Mouse (Mus musculus): ENCODE results near the gene Map2k7. TPM values are rescaled to one million over a fixed set of nuclear protein-coding genes. Genes with fewer than 3 reads are reported as not detected.

The Map2k7 gene
- polyA plus RNA-seq, 1 experiment from 2014 or later = 9.5 TPM

DNA sequence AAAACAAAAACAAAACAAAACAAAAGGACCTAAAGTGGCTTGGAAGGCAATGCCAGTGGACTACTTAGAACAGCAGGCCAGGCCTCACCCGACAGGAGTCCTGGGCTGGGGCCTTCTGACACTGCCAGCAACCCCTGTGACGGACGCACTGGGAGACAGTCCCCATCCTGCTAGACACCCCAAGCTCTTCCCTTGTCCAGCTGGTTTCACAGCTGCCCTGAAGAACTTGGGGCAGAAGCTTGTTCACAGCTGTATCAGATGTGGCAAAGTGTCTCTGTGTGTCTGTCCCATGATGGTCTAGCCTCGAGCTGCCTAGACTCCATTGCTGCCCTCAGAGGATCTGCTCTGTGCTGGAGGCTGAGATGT, 21.2 kb downstream of the Map2k7 start:
- Histone ChIP-seq H3K27me3 (ENCODE audit: control insufficient read depth, insufficient read depth, low read depth, low read length) (no peaks in the 10 kb centered on the region), H3K27ac (ENCODE audit: low read length) (no peak overlapping the region), H3K36me3 (ENCODE audit: control insufficient read depth, insufficient read depth) (peaks cover 5% of the 10 kb centered on the region), H3K9ac (ENCODE audit: low read depth, low read length) (no peak overlapping the region), H3K4me2 (ENCODE audit: low read depth, low read length) (peak overlapping the region; percentile 100), H3K4me1 (ENCODE audit: control insufficient read depth, low read depth, low read length) (peaks cover 15% of the 10 kb centered on the region), H3K4me3 (ENCODE audit: low read depth, low read length) (no peak overlapping the region), H3K9me3 (replicated peaks; ENCODE audit: control insufficient read depth, low read length) (no peaks in the 10 kb centered on the region)
- 88% methylated on average over 4 of the region's 4 CpGs for WGBS (ENCODE audit: insufficient replicate concordance)
- no peak for ATAC-seq (ENCODE audit: low read depth)

DNA sequence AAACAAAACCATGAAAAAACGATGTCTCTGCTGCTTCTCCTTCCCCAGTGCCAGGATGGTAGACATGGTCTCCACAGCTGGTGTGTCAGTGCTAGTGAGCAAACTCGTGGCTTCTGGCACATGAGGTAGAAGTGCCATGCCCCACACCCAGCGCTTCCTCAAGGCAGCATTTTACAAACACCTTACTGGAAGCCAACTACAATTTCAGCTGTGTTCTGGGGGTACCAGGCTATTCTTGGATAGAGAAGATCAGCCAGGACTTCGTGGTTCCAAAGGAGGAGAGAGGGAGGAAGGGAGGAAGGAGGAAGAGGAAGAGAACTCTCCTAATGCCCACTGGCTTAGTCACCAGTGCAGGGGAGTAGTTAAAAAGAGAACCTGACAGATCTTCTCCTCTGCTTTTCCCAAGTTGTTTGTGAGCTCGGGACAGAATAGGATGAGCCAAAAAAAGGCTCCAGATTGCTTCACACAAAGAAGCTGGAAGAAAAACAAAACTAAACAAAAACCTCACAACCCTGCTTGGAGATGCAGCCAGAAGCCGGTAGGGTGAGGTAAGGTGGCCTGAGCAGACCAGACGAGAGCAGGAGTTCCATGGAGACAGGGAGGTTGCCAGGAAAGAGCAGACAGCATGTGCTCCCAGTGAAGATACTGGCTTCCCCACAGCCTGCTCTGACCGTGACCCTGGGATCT, 24.7 kb downstream of the Map2k7 start:
- peaks cover 26% of the 10 kb centered on the region for H3K36me3 ChIP-seq (ENCODE audit: control insufficient read depth, insufficient read depth)
- no peak overlapping the region for H3K4me2 ChIP-seq (ENCODE audit: low read depth, low read length)
- WGBS (ENCODE audit: insufficient replicate concordance) = 63% methylated on average over 8 of the region's 8 CpGs
- no peak for ATAC-seq (ENCODE audit: low read depth)
- H3K9ac ChIP-seq (ENCODE audit: low read depth, low read length) = no peak overlapping the region
- H3K4me3 ChIP-seq (ENCODE audit: low read depth, low read length) = no peak overlapping the region
- no peaks in the 10 kb centered on the region for H3K9me3 ChIP-seq (replicated peaks; ENCODE audit: control insufficient read depth, low read length)
- no peak overlapping the region for H3K27ac ChIP-seq (ENCODE audit: low read length)
- H3K4me1 ChIP-seq (ENCODE audit: control insufficient read depth, low read depth, low read length) = peaks cover 14% of the 10 kb centered on the region
- H3K27me3 ChIP-seq (ENCODE audit: control insufficient read depth, insufficient read depth, low read depth, low read length) = no peaks in the 10 kb centered on the region

DNA sequence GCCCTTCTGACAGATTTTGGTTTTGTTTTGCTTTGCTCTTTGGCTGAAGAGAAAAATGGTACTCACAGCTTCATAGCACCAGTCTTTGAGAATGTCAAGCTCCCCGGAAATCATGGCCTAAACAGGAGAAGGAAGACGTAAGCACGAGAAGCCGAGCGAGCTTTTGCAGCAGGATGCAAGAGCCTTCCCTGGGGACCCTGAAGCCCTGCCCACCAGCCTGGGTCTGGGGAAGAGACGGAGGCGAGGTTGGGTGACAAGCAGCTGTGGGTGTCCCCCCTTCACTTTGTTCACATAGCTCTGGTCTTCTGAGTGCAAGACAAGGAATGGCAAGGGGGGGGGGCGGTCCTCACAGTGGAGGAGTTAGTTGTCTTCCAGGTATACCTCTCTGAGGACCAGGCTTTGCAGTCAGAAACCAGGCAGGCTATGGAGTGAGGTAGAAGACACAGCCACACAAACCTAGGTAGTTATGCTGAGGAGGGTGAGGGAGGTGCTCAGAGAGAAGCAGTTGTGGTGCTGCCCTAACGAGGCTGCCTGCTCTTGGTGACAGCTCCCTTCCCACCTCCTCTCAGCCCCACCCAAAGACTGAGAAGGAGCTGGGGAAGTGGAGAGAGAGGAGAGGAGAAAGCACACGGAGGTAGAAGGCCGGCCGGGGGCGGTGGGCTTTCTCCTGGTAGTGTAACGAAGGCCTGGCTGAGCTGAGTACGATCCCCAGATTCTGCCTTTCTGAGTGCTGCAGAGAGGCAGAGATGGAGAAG, 26.8 kb downstream of the Map2k7 start:
- Histone ChIP-seq H3K4me1 (ENCODE audit: control insufficient read depth, low read depth, low read length) (no peaks in the 10 kb centered on the region), H3K36me3 (ENCODE audit: control insufficient read depth, insufficient read depth) (peaks cover 41% of the 10 kb centered on the region), H3K27me3 (ENCODE audit: control insufficient read depth, insufficient read depth, low read depth, low read length) (no peaks in the 10 kb centered on the region)

DNA sequence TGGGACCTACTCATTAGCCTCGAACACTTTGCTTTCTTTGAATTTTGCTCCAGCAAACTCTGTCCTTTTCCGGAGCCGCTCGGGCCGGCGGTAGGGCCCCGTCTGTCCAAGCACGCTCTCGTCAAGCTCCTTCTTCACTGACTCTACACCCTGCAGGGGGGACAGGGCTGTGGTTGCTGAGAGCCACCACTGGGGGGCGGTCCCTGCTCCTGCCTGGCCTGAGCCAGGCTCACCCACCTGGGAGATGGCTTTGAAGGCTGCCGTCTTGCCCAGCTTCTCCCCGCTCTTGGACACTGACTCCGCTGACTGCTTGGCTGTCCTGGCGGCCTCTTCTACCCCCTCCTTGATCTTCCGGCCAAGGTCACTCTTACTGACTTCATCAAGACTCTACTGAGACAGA, 29.1 kb downstream of the Map2k7 start:
- no peak overlapping the region for H3K4me3 ChIP-seq (ENCODE audit: low read depth, low read length)
- WGBS (ENCODE audit: insufficient replicate concordance) = 78% methylated on average over 15 of the region's 15 CpGs
- H3K36me3 ChIP-seq (ENCODE audit: control insufficient read depth, insufficient read depth) = peaks cover 42% of the 10 kb centered on the region
- ATAC-seq (ENCODE audit: low read depth) = 0 out of 2 replicates have a peak, but pooled peaks have one; percentile 16
- H3K27me3 ChIP-seq (ENCODE audit: control insufficient read depth, insufficient read depth, low read depth, low read length) = no peaks in the 10 kb centered on the region
- H3K4me2 ChIP-seq (ENCODE audit: low read depth, low read length) = no peak overlapping the region
- H3K9ac ChIP-seq (ENCODE audit: low read depth, low read length) = no peak overlapping the region
- H3K4me1 ChIP-seq (ENCODE audit: control insufficient read depth, low read depth, low read length) = no peaks in the 10 kb centered on the region
- no peak overlapping the region for H3K27ac ChIP-seq (ENCODE audit: low read length)
- H3K9me3 ChIP-seq (replicated peaks; ENCODE audit: control insufficient read depth, low read length) = no peaks in the 10 kb centered on the region

More for the DNA sequence above, 26.8 kb downstream of the Map2k7 start:
- no peak overlapping the region for H3K27ac ChIP-seq (ENCODE audit: low read length)
- WGBS (ENCODE audit: insufficient replicate concordance) = 75% methylated on average over 15 of the region's 15 CpGs
- H3K9me3 ChIP-seq (replicated peaks; ENCODE audit: control insufficient read depth, low read length) = no peaks in the 10 kb centered on the region
- no peak overlapping the region for H3K4me2 ChIP-seq (ENCODE audit: low read depth, low read length)
- ATAC-seq (ENCODE audit: low read depth) = no peak
- no peak overlapping the region for H3K9ac ChIP-seq (ENCODE audit: low read depth, low read length)
- H3K4me3 ChIP-seq (ENCODE audit: low read depth, low read length) = no peak overlapping the region

- Histone ChIP-seq H3K9me3 (replicated peaks; ENCODE audit: control insufficient read depth, low read length) (no peaks in the 10 kb centered on the region), H3K9ac (ENCODE audit: low read depth, low read length) (no peak overlapping the region), H3K4me1 (ENCODE audit: control insufficient read depth, low read depth, low read length) (peaks cover under 1% of the 10 kb centered on the region; the same call in 1 of the 2 replicates), H3K4me3 (ENCODE audit: low read depth, low read length) (no peak overlapping the region), H3K27ac (ENCODE audit: low read length) (no peak overlapping the region), H3K4me2 (ENCODE audit: low read depth, low read length) (no peak overlapping the region), H3K36me3 (ENCODE audit: control insufficient read depth, insufficient read depth) (peaks cover 43% of the 10 kb centered on the region), H3K27me3 (ENCODE audit: control insufficient read depth, insufficient read depth, low read depth, low read length) (no peaks in the 10 kb centered on the region)
- 81% methylated on average over 6 of the region's 6 CpGs for WGBS (ENCODE audit: insufficient replicate concordance)
- no peak for ATAC-seq (ENCODE audit: low read depth)
Measured at GRCm38 (mm10) chr8:4269609-4270008, 31.1 kb downstream of the Map2k7 start.

DNA sequence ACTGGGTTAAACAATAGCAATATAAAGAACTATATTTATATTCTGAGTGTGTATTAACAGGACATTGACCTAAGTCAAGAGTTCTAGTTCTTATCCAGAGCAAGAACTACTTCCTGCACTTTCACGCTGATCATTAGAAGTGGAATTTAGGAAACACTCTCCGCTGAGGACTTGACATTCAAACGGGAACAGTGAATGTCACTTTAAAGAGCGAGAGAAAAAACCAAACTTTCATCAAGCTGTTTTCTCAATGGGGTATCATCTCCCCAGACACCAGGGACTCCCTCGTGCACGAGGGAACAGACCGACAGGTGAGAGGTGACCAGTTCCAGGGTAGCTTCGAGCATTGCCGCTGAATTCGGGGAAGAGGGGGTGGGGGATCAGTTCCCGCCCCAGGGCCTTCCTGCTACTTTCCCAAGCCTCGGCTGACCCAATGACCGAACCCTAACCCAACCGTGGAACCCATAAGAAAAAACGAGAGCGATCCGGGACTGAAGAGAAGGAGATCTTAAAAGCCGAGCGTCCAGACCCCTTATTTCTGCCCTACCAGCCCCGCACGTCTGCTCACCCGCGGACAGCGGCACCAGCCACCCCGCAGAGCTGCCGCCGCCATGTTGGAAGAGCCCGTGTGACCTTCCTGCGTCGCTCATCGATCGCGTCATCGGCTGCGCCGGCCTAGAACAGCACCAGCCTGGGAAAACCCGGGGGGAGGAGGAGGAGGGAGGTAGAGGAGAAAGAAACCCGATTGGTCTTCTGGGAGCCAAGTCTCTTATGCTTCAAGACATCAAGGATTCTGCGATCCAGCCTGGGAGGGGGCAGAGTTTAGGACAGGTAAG, 37.0 kb downstream of the Map2k7 start, which contains the start of gene Timm44:
Gene Timm44 (minus strand): TSS at position 639 of the 836 bp plus-strand sequence.
- H3K36me3 ChIP-seq (ENCODE audit: control insufficient read depth, insufficient read depth) = peaks cover 3% of the 10 kb centered on the region; the same call in 1 of the 2 replicates
- peak within 1 kb of the TSS; percentile 57 for H3K27ac ChIP-seq (ENCODE audit: low read length)
- peak within 1 kb of the TSS; percentile 94 for H3K4me2 ChIP-seq (ENCODE audit: low read depth, low read length)
- peaks cover 9% of the 10 kb centered on the region for H3K4me1 ChIP-seq (ENCODE audit: control insufficient read depth, low read depth, low read length)
- peak; percentile 98 for ATAC-seq (ENCODE audit: low read depth)
- WGBS (ENCODE audit: insufficient replicate concordance) = under 1% methylated on average over 39 of the region's 39 CpGs
- peak within 1 kb of the TSS; percentile 79 for H3K9ac ChIP-seq (ENCODE audit: low read depth, low read length)
- no peaks in the 10 kb centered on the region for H3K9me3 ChIP-seq (replicated peaks; ENCODE audit: control insufficient read depth, low read length)
- H3K27me3 ChIP-seq (ENCODE audit: control insufficient read depth, insufficient read depth, low read depth, low read length) = no peaks in the 10 kb centered on the region
- peak within 1 kb of the TSS; percentile 81 for H3K4me3 ChIP-seq (ENCODE audit: low read depth, low read length)

- WGBS (ENCODE audit: insufficient replicate concordance) = 24% methylated on average over 9 of the region's 9 CpGs
Measured at GRCm38 (mm10) chr8:4276111-4276465, 37.5 kb downstream of the Map2k7 start.

DNA sequence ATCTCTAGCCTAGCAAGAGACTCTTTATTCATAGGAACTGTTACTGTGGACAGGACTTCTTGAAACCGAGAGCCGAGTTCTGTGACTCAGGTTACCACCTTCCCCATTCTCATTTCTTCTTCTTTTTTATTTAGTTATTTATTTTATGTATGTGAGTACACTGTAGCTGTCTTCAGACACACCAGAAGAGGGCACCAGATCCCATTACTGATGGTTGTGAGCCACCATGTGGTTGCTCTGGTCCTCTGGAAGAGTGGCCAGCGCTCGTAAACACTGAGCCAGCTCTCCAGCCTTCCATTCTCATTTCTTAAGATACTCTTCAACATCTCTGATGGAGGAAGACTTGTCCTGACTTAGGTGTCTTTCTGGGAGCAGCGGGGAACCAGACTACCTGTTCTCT, 54.2 kb downstream of the Map2k7 start:
- no peak overlapping the region for H3K4me3 ChIP-seq (ENCODE audit: low read depth, low read length)
- peaks cover 26% of the 10 kb centered on the region for H3K36me3 ChIP-seq (ENCODE audit: control insufficient read depth, insufficient read depth)
- H3K4me2 ChIP-seq (ENCODE audit: low read depth, low read length) = no peak overlapping the region
- H3K4me1 ChIP-seq (ENCODE audit: control insufficient read depth, low read depth, low read length) = no peaks in the 10 kb centered on the region
- no peak overlapping the region for H3K27ac ChIP-seq (ENCODE audit: low read length)
- no peaks in the 10 kb centered on the region for H3K9me3 ChIP-seq (replicated peaks; ENCODE audit: control insufficient read depth, low read length)
- H3K27me3 ChIP-seq (ENCODE audit: control insufficient read depth, insufficient read depth, low read depth, low read length) = no peaks in the 10 kb centered on the region
- no peak overlapping the region for H3K9ac ChIP-seq (ENCODE audit: low read depth, low read length)
- 84% methylated on average over 5 of the region's 5 CpGs for WGBS (ENCODE audit: insufficient replicate concordance)
- ATAC-seq (ENCODE audit: low read depth) = no peak

More at GRCm38 (mm10) chr8:4276111-4276465, 37.5 kb downstream of the Map2k7 start:
- H3K4me2 ChIP-seq (ENCODE audit: low read depth, low read length) = peak overlapping the region; percentile 94
- H3K9ac ChIP-seq (ENCODE audit: low read depth, low read length) = peak overlapping the region; percentile 79
- H3K4me1 ChIP-seq (ENCODE audit: control insufficient read depth, low read depth, low read length) = peaks cover 9% of the 10 kb centered on the region
- no peak for ATAC-seq (ENCODE audit: low read depth)
- no peaks in the 10 kb centered on the region for H3K27me3 ChIP-seq (ENCODE audit: control insufficient read depth, insufficient read depth, low read depth, low read length)
- H3K9me3 ChIP-seq (replicated peaks; ENCODE audit: control insufficient read depth, low read length) = no peaks in the 10 kb centered on the region
- H3K27ac ChIP-seq (ENCODE audit: low read length) = peak overlapping the region; percentile 54; the same call in 1 of the 2 replicates
- H3K4me3 ChIP-seq (ENCODE audit: low read depth, low read length) = peak overlapping the region; percentile 81
- H3K36me3 ChIP-seq (ENCODE audit: control insufficient read depth, insufficient read depth) = peaks cover 3% of the 10 kb centered on the region; the same call in 1 of the 2 replicates
